Mouse (Mus musculus): ENCODE measurements around the gene Slc12a5. TPM values are rescaled to one million over a fixed set of nuclear protein-coding genes. Genes with fewer than 3 reads are reported as not detected.

Slc12a5 gene
- polyA plus RNA-seq, 1 experiment from 2014 or later: not detected

DNA sequence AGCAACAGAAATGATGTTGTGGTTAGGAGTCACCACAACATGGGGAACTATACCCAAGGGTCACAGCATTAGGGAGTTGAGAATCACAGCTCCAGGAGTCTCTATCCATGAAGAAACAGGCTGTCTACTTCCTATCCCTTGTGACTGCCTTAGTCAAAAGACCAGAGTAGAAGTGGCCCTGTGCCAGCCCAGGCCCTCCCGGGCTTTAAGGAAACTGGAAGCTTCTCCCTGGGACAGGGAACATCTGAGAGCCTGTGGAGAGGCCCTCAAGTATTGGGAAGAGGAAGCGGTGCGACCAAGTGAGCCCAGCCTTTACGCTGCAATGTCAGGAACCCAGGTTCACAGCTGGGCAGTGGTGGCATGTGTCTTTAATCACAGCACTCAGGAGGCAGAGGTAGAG is 24.6 kb upstream of the Slc12a5 start:
- H3K36me3 ChIP-seq (ENCODE audit: inconsistent target): no peaks in the 10 kb centered on the region
- H3K79me2 ChIP-seq (ENCODE audit: inconsistent target): no peaks in the 10 kb centered on the region
- H3K27ac ChIP-seq: no peak overlapping the region
- H3K4me3 ChIP-seq (ENCODE audit: inconsistent target): no peak overlapping the region
- WGBS (ENCODE audit: missing documents): 21% methylated on average over 4 of the region's 4 CpGs

DNA sequence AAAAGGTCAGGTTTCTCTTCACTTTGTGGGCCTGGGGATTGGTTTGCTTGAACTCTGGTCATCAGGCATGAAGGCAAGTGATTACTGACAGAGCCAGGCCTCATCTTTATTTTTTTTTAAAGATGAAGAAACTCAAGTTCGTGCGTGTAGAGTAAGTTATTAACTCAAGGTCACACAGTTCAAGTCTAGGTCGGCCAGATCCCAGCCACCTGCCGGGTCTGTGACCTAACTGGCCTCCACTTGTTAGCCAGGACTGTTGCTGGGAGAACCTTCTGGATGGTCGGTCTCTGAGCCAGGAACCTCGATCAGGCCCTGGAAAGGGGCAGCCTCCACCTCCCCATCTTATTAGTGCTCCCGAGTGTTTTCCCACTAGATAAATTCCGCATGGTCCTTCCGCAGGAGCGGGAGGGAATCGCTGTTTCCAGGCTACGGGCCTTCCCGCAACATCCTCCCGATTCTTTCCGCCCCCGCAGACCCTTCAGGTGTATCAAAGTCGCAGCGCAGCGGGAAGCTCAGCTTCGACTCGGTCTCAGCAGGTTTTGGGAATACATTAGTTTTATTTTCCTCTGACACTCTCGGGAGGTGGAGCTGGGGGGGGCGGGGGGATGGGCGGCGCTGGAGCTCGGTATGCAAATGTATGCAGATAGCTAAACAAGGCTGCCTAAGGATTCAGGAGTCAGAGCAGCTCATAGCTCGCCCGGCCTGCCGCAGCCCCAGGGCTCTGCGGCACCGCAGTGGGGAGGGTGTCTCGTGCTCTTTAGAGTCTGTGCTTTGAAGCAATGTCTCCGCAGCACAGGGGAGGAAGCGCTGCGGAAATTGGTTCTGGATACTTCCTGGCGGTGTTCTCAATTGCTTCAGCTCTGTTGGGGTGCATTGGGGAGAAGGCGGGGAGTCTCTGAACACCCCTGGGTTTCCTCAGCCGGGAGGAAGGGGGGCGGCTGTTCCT is 22.2 kb upstream of the Slc12a5 start:
- no peak overlapping the region for H3K4me3 ChIP-seq (ENCODE audit: inconsistent target)
- no peak overlapping the region for H3K27ac ChIP-seq
- H3K36me3 ChIP-seq (ENCODE audit: inconsistent target): no peaks in the 10 kb centered on the region
- H3K79me2 ChIP-seq (ENCODE audit: inconsistent target): no peaks in the 10 kb centered on the region
- 15% methylated on average over 39 of the region's 39 CpGs for WGBS (ENCODE audit: missing documents)

DNA sequence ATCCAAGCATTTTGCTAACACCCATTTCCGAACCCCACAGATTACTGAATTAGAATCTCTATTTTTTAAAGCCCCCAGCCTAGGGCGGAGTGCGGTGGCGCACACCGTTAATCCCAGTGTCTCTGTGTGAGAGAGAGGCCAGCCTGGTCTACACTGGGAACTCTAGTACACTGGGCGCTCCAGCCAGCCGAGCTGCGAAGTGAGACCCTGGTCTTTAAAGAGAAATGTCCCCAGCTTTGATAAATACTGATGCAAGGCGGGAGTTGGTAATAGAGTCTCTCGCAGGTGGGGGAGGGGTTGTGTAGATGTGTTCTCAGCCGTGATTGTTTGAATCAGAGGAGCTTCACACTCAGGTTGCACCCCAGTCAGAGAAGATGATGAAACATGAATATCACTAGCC is 21.5 kb upstream of the Slc12a5 start:
- WGBS (ENCODE audit: missing documents): 10% methylated on average over 11 of the region's 11 CpGs
- no peaks in the 10 kb centered on the region for H3K36me3 ChIP-seq (ENCODE audit: inconsistent target)
- no peak overlapping the region for H3K27ac ChIP-seq
- no peak overlapping the region for H3K4me3 ChIP-seq (ENCODE audit: inconsistent target)
- H3K79me2 ChIP-seq (ENCODE audit: inconsistent target): no peaks in the 10 kb centered on the region

DNA sequence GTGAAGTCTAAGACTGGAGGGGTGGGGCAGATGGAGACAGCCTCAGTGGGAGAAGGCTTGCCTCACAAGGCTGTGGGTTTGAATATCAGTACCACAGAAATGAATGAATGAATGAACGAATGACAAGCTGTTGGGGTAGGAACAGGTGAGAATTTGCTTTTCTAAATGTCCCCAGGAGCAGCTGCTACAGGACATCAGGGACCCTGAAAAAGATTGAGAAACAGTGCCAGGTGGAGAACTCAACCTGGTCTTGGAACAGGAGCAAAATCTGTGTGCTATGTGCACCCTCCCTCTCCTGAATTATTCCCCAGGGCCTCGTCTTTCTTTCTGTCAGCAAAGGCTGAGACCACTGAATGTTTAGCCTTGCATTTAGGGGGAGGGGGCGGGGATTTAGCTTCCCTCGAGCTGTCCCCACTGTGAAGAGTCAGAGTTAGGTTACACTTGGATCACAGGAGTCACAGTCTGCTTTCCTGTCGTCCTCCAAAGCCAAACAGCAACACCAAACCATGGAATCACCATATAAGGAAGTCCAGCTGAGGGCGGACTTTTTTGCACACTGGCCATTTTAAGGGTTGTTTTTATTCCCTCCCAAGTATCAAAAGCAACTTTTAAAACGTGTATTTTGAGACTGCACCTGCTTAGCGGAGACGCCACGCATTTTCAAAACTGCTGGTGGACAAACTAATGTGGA is 20.3 kb upstream of the Slc12a5 start, which contains the start of gene Mmp9:
TSS of gene Mmp9 (plus strand) at position 641 of the 691 bp plus-strand sequence.
- no peaks in the 10 kb centered on the region for H3K36me3 ChIP-seq (ENCODE audit: inconsistent target)
- no peaks in the 10 kb centered on the region for H3K79me2 ChIP-seq (ENCODE audit: inconsistent target)
- WGBS (ENCODE audit: missing documents): 13% methylated on average over 10 of the region's 10 CpGs
- H3K27ac ChIP-seq: no peak within 1 kb of the TSS
- no peak within 1 kb of the TSS for H3K4me3 ChIP-seq (ENCODE audit: inconsistent target)

DNA sequence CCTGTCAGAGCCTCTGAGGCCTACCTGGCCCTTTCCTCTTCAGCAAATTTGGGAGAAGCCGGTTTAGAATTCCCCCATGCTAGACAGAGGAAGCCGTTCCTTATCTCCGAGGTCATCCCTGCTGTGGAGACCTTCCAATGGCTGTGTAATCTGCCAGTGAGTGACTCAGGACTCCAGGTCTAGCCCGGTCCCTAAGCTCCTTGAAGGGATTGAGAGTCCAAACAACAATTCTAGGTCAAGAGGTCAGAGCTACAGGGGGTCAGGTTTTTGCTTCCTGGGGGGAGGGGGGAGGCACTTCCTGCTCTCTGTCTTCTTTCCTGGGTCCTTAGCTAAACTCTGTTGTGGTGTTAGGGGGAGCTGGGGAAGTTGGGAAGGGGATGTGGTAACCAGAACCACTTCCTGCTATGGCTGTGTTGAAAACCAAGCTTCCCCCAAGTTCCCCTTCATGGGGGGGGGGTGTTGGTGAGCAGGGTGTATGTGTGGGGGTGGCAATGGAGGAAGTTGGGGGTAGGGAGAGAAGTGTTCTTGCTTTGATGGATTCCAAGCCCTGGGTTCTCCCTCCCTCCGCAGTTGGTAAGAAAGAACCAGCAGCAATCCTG is 17.8 kb upstream of the Slc12a5 start:
- Histone ChIP-seq H3K27ac (no peak overlapping the region), H3K4me3 (ENCODE audit: inconsistent target) (no peak overlapping the region), H3K36me3 (ENCODE audit: inconsistent target) (no peaks in the 10 kb centered on the region), H3K79me2 (ENCODE audit: inconsistent target) (no peaks in the 10 kb centered on the region)
- WGBS (ENCODE audit: missing documents): 0% methylated on average over 5 of the region's 5 CpGs

DNA sequence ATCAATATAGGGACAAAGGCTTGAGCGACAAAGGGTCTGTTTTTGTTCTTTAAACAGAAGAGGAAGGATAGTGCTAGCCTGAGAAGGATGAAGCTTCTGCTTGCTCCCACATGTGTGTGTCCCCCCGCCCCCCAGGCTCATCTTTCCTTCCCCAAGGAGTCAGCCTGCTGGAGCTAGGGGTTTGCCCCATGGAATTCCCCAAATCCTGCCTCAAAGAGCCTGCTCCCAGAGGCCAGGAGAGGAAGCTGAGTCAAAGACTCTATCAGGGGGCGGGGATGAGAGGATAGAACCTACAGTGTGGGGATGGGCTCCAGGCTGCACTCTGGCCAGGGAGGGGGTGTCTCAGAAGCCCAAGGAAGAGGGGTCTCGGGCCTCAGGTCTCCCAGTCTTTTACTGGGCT is 13.1 kb upstream of the Slc12a5 start:
- Histone ChIP-seq H3K36me3 (ENCODE audit: inconsistent target) (no peaks in the 10 kb centered on the region), H3K79me2 (ENCODE audit: inconsistent target) (no peaks in the 10 kb centered on the region), H3K27ac (no peak overlapping the region), H3K4me3 (ENCODE audit: inconsistent target) (no peak overlapping the region)
- WGBS (ENCODE audit: missing documents): 21% methylated on average over 4 of the region's 4 CpGs

DNA sequence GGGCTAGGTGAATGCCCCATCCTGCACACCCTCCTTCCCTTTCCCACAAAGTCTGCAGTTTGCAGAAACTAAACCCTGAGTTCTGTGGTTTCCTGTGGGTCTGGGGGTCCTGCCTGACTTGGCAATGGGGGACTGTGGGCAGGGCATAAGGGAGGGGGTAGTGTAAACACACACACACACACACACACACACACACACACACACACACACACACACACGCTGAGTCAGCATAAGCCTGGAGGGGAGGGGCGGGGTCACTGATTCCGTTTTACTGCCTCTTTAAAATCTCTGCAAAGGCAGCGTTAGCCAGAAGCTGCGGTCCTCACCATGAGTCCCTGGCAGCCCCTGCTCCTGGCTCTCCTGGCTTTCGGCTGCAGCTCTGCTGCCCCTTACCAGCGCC is 12.7 kb upstream of the Slc12a5 start:
- Histone ChIP-seq H3K79me2 (ENCODE audit: inconsistent target) (no peaks in the 10 kb centered on the region), H3K36me3 (ENCODE audit: inconsistent target) (no peaks in the 10 kb centered on the region), H3K27ac (no peak overlapping the region), H3K4me3 (ENCODE audit: inconsistent target) (no peak overlapping the region)
- 0% methylated on average over 4 of the region's 7 CpGs for WGBS (ENCODE audit: missing documents)

DNA sequence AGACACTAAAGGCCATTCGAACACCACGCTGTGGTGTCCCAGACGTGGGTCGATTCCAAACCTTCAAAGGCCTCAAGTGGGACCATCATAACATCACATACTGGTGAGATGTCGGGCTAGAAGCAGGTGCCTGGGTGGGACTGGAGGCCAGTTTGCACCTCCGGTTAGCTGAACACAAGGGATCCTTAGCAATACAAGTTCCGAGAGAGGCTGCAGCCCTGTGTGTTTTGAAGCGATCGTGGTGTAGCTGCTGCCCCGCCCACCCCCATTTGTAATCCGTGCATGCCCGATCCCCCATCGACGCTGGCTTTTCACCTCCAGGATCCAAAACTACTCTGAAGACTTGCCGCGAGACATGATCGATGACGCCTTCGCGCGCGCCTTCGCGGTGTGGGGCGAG is 11.6 kb upstream of the Slc12a5 start:
- Histone ChIP-seq H3K27ac (no peak overlapping the region), H3K36me3 (ENCODE audit: inconsistent target) (no peaks in the 10 kb centered on the region), H3K4me3 (ENCODE audit: inconsistent target) (no peak overlapping the region), H3K79me2 (ENCODE audit: inconsistent target) (no peaks in the 10 kb centered on the region)
- 10% methylated on average over 25 of the region's 25 CpGs for WGBS (ENCODE audit: missing documents)

DNA sequence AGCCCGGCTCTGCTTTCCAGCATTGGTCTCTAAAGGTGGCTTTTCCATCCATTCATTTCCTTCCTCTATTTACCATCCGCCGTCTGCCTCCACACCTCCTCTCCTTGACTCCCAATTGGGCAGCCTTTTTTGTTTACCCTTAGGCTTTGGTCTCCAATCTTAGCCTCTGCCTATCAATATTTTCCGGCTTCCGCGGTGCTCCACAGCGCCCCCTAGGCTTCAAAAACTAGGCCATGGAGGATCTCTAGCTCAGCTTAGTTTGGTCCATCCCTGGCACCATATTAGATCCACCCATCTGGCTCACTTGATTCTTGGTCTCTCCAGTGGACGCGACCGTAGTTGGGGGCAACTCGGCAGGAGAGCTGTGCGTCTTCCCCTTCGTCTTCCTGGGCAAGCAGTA is 10.1 kb upstream of the Slc12a5 start:
- WGBS (ENCODE audit: missing documents): 33% methylated on average over 13 of the region's 13 CpGs
- no peaks in the 10 kb centered on the region for H3K79me2 ChIP-seq (ENCODE audit: inconsistent target)
- H3K4me3 ChIP-seq (ENCODE audit: inconsistent target): no peak overlapping the region
- no peaks in the 10 kb centered on the region for H3K36me3 ChIP-seq (ENCODE audit: inconsistent target)
- H3K27ac ChIP-seq: no peak overlapping the region

DNA sequence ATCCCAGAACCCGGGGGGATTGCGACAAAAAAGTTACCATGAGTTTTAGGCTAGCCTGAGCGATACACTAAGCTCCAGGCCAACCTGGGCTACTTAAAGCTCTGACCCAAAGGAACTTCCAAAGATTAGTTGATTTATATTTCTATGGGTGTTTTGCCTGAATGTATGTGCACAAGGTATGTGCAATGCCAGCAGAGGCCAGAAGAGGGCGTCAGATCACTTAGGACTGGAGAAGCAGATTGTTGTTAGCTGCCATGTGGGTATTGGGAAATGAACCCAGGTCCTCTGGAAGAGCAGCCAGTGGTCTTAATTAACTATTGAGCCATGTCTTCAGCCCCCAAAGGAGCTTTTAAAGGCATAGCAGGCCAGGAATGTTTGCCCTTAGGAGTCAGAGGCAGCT is 8.9 kb upstream of the Slc12a5 start:
- 82% methylated on average over 4 of the region's 4 CpGs for WGBS (ENCODE audit: missing documents)

DNA sequence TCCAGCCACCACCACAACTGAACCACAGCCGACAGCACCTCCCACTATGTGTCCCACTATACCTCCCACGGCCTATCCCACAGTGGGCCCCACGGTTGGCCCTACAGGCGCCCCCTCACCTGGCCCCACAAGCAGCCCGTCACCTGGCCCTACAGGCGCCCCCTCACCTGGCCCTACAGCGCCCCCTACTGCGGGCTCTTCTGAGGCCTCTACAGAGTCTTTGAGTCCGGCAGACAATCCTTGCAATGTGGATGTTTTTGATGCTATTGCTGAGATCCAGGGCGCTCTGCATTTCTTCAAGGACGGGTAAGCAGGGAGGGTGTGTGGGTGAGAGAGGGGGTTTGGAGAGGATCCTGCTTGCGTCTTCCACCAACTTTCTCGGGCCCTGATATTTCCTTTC is 8.2 kb upstream of the Slc12a5 start:
- Histone ChIP-seq H3K36me3 (ENCODE audit: inconsistent target) (no peaks in the 10 kb centered on the region), H3K27ac (no peak overlapping the region), H3K4me3 (ENCODE audit: inconsistent target) (no peak overlapping the region), H3K79me2 (ENCODE audit: inconsistent target) (no peaks in the 10 kb centered on the region)
- 29% methylated on average over 11 of the region's 13 CpGs for WGBS (ENCODE audit: missing documents)

More for the DNA sequence above, 8.9 kb upstream of the Slc12a5 start:
- Histone ChIP-seq H3K27ac (no peak overlapping the region), H3K4me3 (ENCODE audit: inconsistent target) (no peak overlapping the region), H3K36me3 (ENCODE audit: inconsistent target) (no peaks in the 10 kb centered on the region), H3K79me2 (ENCODE audit: inconsistent target) (no peaks in the 10 kb centered on the region)

DNA sequence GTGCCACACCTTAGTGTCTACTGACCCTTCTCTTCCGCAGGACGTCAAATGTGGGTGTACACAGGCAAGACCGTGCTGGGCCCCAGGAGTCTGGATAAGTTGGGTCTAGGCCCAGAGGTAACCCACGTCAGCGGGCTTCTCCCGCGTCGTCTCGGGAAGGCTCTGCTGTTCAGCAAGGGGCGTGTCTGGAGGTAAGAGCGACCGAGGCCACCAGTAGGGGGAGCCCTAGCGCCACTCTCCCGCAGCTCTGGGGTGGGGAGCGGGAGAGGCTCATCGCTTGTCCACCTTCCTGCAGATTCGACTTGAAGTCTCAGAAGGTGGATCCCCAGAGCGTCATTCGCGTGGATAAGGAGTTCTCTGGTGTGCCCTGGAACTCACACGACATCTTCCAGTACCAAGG is 7.4 kb upstream of the Slc12a5 start:
- Histone ChIP-seq H3K4me3 (ENCODE audit: inconsistent target) (no peak overlapping the region), H3K27ac (no peak overlapping the region), H3K36me3 (ENCODE audit: inconsistent target) (no peaks in the 10 kb centered on the region), H3K79me2 (ENCODE audit: inconsistent target) (no peaks in the 10 kb centered on the region)
- WGBS (ENCODE audit: missing documents): 2% methylated on average over 20 of the region's 21 CpGs

DNA sequence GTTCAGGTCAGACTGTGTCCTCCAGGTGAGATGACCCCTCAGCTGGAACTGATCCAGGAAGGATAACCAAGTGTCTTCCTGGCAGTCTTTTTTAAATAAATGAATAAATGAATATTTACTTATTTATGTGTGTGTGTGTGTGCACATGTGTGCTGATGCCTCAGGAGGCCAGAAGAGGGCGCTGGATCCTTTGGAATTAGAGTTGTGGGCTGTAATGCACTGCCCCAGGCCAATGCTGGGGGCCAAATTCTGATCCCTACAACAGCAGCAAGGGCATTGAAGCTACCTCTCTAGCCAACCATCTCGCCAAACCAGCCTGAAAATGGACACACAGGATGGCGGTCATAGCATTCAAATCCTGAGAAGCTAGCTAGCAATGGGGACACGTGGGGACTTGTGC is 4.9 kb upstream of the Slc12a5 start:
- no peaks in the 10 kb centered on the region for H3K36me3 ChIP-seq (ENCODE audit: inconsistent target)
- WGBS (ENCODE audit: missing documents): 74% methylated on average over 4 of the region's 4 CpGs

DNA sequence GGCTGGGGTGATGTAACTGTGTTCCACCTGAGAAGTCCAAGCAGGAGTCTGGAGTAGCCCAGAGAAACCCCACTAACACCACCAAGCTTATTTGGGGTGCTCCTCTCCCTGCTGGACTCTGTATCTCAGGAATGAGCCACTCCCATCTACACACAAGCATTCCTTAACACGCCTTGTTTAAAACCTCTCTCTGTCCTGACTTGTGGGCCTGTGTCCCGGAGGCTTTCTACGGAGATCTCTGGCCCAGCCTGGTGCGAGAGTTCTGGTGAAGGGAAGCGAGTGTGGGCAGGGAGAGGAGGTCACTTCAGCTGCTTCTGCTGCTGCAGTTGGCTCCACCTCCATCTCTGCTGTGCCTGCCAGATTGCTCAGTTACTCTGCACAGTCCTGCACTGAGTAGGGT is 4.4 kb upstream of the Slc12a5 start:
- H3K27ac ChIP-seq: no peak overlapping the region
- 75% methylated on average over 5 of the region's 5 CpGs for WGBS (ENCODE audit: missing documents)
- H3K79me2 ChIP-seq (ENCODE audit: inconsistent target): no peaks in the 10 kb centered on the region
- H3K36me3 ChIP-seq (ENCODE audit: inconsistent target): no peaks in the 10 kb centered on the region
- H3K4me3 ChIP-seq (ENCODE audit: inconsistent target): no peak overlapping the region

More for the DNA sequence above, 4.9 kb upstream of the Slc12a5 start:
- H3K27ac ChIP-seq: no peak overlapping the region
- no peaks in the 10 kb centered on the region for H3K79me2 ChIP-seq (ENCODE audit: inconsistent target)
- no peak overlapping the region for H3K4me3 ChIP-seq (ENCODE audit: inconsistent target)
